Mouse (Mus musculus) central nervous system, embryonic 11.5 days (tissue): ENCODE data around the gene 4933402N03Rik. TPM values are rescaled to one million over a fixed set of nuclear protein-coding genes. Genes with fewer than 3 reads are reported as not detected.

ENCODE experiments used
- polyA plus RNA-seq: library from polyadenylated mRNA; depleted of rRNA; stranded (reverse); fragments of >200 nt; gene quantifications from 2 replicates; pipeline ENCODE4 v1.2.3, GENCODE M21; 2012; rRNA removed

Gene 4933402N03Rik
- not detected in 2 replicates for polyA plus RNA-seq

GRCm38 (mm10) chr7:131146214-131146613 lies at the start of gene 4933402N03Rik:
Gene 4933402N03Rik (minus strand): TSS chr7:131146314.

GRCm38 (mm10) chr7:131174121-131174520 lies 28.0 kb upstream of the 4933402N03Rik start, which contains the start of gene 5430419D17Rik:
Gene 5430419D17Rik (plus strand): TSS chr7:131174402.

Other genes starting within 250 kb of the 4933402N03Rik start
- gene Htra1, start 210.2 kb downstream of the 4933402N03Rik start, polyA plus RNA-seq = 2.7 and 5.4 TPM in 2 replicates
- gene Dmbt1, start 114.3 kb downstream of the 4933402N03Rik start, polyA plus RNA-seq = 0.02 TPM in 1 of 2 replicates, not detected in the other
- 0.01 and 0.02 TPM in 2 replicates for gene 5430419D17Rik, start 28.1 kb upstream of the 4933402N03Rik start, polyA plus RNA-seq
- 0.05 and 0.06 TPM in 2 replicates for gene Cuzd1, start 176.0 kb upstream of the 4933402N03Rik start, polyA plus RNA-seq
- gene Fam24b, start 183.2 kb upstream of the 4933402N03Rik start, polyA plus RNA-seq = 0.14 and 0.36 TPM in 2 replicates
- gene Fam24a, start 187.6 kb upstream of the 4933402N03Rik start, polyA plus RNA-seq = not detected in 2 replicates
- gene 2310057M21Rik, start 216.4 kb upstream of the 4933402N03Rik start, polyA plus RNA-seq = 12.4 and 16.5 TPM in 2 replicates
- gene Pstk, start 224.8 kb upstream of the 4933402N03Rik start, polyA plus RNA-seq = 55.8 and 72.8 TPM in 2 replicates